Mouse (Mus musculus): Measurements from ENCODE around the gene Zfhx3. TPM values are rescaled to one million over a fixed set of nuclear protein-coding genes. Genes with fewer than 3 reads are reported as not detected.

The Zfhx3 gene
- polyA plus RNA-seq, 2 experiments from 2014 or later = 0.58 TPM; not detected in 1

DNA sequence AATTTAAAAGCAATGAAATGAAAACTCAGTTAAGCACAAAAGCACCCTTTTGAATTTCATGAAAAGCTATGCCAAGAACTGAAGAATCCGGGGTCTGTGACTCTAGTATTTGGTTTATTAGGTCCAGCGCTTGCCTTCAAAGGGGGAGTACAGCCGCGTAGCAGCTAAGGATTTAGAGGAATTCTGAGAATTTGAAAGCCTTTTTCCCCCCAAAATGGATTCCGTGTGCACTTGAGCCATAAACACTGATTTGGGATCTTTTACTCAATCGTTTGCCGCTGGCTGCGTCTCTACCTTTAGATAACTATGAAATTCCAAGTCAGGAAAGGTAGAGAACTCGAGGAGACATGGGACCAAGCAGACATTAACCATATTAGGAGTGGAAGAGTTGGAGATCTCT, 300.8 kb downstream of the Zfhx3 start:
- no peak for ATAC-seq

DNA sequence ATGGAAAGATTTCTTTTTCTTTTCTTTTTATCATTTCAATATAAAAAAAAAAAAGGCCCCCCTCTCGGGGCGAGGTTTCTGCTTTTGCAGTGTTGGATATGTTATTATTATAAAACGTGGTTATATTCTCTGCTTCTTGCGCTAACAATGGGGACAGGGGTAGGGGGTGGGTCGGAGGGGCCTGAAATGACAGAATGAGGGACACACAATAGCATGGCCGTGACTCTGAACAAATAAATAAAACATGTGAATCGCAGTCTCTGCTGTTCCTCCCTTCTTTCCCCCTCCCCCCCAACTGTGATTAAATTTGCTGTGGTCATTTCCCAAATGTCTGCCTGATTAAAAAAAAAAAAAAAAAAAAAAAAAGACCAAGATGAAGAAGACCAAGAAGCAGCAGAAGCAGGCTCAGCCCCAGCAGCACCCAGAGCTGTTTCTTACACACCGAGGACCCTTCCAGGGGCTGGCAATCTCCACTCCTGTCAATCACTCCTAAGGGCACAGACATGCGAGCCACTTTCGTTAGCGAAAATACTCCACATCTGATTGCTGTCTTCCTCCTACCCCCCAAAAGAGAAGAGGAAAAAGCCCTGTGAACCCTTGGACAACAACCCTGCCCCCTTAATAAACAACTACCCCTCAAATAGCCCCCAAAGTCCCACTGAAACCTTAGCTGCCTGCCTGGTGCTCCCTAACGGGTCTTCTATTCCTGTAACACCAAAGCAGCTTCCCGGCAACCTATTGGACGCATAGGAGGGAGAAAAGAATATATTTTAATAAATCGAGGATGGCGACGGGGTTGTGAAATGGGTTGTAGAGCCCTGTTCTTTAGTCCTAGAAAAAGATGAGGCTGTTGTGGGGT, 302.4 kb downstream of the Zfhx3 start:
- no peak for ATAC-seq

DNA sequence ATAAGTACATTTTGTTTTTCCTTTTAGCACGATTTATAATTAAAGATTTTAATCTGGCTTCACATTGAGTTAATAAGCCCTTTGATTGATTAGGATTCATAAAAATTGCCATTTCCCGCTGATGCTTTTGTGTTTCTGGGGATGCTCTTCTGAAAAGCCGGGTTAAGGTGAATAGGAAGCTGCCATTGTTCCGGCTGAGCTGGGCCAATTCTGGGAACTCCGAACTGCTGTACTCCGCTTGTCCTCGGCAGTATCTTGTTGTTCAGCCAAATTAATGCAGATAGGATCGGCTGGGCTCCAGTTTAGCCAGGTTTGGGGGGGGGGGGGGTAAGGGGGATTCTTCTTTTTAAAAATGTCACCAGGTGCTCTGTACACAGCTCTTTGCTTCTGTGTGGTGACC, 303.1 kb downstream of the Zfhx3 start:
- ATAC-seq = no peak

DNA sequence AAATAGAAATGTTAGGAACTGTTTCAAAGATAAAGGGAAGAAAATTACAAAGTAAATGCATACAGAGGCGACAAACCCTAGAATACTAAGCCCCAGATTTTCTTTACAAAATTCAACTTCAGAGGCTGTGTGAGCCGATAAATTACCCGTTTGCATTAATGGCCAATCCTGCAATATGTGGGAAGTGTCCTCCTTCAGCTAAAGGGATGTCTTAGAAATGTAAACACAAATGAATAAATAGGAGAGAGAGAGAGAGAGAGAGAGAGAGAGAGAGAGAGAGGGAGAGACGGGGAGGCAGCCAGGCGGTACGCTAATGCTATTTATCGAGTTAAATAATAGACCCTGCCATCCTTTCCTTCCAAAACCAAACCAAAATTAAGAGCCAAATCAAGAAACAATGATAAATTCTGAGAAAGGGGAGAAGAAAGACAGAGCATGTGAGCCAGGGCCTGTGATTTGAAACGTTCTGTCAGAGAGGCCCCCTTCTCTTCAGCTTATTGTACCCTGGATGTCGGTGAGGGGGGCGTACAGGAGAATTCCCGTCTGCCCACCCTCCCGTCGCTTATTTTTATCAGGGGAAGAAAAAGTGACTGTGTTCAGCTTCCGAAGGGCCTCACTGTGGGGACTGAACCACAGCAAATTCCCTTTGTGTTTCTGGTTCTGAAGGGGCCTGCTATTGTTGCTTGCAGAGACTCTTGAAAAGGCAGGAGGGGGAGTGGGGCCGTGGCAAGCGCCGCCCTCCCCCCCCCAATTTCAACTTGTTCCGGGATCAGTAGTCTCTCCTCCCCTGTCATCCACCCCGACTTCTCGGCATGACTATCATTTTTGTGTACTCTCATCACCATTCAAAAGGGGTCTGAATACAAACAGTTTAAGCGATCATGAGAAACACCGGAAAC, 303.8 kb downstream of the Zfhx3 start:
- ATAC-seq = no peak

DNA sequence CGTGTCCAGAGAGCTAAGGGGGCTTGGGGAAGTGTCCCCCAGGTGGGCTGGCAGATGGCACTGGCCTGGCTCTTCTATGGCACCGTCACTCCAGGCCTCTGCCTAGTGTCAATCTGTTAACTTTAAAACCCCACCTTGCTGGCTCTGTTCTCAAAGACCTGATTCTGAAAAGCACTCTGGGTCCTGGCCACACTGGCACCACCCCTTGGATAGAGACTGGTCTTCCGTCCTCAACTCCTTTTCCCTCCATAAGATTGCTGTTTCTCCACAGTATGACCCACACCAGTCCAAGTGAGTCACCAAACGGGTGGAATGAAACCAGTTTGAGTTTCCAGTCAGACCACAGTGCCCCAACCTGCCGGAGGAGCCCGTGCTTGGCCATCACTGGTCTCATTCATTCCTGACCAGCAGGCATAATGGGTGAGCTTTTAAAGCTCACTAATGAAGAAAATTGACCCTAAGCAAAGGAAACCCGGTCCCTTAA, 304.5 kb downstream of the Zfhx3 start:
- no peak for ATAC-seq

DNA sequence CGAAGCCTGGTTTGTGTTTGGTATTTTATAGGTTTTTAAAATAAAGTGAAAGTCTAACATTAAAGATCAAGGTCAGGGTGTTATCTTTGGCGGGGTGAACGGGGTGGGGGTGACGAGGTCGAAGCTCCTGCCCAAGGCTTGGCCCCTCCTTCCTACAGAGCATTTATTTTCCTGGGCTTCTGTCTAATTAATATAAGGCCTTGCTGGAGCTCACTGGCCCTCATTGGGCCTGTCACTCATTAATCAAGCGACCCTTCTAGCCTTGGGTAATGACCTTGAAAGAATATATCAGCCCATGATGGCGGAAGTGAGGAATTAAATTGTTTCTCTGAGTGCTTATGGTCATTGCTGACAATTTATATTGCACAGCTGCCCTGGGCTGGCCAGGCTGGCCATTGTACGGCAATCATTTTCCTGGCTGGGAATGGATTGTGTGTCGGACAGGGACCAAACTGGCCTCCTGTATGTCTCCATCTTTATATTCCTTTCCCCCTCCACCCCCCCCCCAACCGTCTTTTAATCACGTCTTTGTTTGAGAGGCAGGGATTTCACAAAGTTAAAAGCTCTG, 322.2 kb downstream of the Zfhx3 start:
- no peak for ATAC-seq

DNA sequence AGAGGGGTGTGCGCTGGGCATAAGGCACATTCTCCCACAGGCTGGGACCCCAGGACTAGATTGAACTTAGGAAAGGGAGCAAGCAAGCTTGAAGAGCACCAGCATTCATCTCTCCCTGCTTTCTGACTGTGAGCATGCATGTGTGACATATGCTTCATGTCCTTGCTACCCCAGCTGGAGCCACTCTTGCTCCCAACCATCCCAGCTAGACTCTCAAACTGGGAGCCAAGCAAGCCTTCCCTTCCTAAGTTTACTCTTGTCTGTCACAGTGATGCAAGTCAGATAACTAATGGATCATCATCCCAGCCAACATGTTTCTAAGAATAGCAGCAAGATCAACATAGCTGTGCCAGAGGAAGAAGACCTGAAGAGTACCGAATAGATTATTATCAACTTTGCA, 335.5 kb downstream of the Zfhx3 start:
- no peak for ATAC-seq

DNA sequence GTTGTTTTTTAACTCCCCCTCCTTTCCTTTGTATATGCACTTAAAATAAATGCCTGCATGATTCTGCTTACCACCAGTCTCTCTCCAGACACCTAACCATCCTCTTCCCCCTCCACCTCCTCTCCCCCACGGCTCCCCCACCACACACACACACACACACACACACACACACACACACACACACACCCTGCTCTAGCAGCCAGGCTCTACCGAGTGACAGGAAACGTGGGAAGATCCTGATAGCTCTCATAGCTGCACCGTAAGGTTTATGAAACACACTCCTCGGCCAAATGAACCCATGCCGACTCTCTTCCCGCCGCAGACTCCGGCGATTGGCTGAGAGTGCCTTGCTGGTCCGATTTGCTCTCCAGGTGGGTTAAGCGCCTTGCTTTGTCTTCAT, 339.5 kb downstream of the Zfhx3 start:
- ATAC-seq = no peak

DNA sequence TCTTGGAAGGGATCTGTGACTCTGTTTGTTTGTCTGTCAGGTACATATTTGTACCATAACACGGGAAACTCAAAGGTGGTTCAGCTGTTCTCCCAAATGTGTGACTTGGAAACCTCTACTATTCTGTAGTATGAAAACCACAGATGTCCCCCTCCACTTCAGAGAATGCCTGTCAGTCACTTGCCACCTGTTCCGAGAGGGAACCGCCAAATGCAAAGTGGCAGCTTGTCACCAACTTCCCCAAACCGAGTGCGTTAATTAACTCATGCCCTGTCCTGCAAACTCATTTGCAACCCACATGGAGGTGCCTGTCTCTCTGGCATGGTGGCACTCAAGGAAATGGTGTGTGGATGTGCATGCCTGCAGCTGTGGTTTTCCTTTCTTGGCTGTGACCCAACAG, 343.7 kb downstream of the Zfhx3 start:
- no peak for ATAC-seq

DNA sequence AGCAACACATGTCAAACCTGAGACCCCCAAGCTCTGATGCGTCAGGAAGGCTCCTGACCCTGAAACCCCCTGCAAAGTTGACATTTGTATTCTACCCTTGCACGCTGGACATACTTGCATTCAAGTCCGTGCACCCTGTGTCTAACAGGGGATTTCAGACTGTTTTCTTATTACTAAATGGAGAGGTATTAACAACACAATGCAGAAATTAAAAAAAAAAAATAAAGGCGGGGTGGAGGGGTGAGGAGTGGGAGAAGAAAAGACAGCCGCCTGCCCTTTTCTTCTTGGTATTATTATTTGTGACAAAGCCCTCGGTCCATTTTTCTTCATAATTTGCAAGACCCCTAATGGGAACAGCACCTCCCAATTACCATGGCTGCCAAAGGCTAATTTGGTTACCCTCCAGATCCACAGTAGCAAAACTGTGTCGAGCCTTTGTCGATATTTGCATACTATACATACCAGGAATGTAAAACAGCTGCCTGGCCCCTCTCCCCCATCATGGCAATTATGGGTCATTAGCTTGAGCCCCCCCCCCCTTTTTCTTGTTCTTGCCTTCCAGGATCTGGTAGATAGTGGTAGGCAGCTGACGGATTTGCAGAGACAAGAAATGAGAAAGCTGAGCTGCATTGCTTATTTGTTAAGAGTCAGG, 358.6 kb downstream of the Zfhx3 start:
- no peak for ATAC-seq

DNA sequence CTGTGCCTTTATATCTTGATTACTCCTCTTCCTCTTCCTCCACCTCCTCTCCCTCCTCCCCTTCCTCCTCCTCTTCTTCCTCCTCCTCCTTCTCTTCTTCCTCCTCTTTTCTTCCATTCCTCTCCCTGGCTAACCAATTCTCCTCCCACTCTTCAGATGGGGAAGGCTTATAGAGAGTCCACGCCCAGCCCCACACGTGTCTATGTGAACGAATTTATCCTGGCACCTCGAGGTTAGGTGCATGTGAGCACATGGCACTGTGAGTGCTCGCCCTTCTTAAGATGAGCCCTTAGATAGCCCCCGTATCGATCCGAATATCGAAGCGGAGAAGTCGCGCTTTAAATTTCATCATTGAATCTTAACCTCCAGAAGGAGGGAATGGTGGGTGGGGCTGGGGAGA, 359.2 kb downstream of the Zfhx3 start:
- no peak for ATAC-seq

DNA sequence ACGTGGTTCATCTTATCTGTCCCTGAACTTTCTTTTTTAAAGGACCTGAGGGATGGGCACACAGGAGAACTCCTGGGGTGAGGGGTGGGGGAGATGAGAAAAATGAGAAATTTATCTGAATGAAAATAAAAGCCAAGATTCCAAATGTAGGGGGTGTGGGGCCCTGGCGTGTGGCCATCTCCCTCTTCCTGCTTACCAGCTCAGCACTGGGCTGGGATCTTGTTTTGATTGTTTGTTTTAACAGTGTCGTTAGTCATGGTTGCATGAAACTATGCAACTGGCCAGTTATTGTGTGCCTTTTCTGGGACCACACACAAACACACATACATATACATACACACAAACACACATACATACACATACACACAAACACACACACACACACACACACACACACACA, 362.9 kb downstream of the Zfhx3 start:
- ATAC-seq = no peak

DNA sequence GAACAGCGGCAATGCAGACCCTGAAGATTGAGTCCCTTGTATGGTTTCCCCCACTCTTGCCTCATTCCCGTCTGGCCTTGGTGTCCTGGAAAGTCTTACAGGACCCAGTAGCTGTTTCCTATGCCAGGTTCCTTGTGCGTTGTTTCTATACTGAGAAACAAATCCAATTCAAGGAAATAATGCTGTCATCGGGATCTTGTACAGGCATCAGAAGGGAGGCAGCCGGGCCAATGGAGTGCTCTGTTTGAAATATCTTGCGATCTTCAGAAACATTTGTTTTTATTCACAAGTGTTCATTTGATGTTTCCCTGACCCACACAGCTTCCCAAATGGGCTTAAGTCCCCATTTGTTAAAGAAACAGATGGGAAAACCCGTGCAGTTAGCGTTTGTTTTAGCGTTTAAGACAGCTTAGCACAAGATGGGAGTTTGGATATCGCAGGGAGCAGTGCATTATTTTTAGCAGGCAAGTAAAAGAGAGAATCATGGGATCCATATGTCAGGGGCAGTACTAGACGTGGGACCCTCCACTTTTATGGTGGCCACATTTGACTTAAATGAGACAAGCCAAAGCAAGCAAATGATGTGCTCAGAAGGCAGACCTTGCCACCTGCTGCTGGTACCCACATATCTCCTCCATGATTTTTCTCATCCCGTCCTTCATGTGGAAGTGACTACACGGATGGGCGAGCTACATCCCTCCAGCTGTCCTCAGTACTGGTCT, 367.2 kb downstream of the Zfhx3 start:
- no peak for ATAC-seq

DNA sequence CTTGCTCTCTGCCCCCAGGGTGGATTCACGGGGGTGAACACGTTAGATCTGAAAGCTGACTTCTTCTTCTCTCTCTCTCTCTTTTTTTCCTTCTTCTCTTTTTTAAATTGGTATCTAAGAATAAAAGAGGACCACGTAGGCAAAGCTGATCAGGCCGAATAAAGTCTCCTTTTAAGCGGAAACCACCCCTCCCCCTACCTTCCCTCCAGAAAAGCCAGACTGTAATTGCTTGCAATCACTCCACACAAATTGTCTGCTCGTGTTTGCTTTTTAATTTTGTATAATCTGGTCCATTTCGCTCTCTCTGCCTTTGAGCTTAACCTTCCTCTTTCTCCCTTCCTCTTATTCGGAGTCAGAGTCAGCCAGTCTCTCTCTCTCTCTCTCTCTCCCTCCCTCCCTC, 372.6 kb downstream of the Zfhx3 start:
- ATAC-seq = no peak

DNA sequence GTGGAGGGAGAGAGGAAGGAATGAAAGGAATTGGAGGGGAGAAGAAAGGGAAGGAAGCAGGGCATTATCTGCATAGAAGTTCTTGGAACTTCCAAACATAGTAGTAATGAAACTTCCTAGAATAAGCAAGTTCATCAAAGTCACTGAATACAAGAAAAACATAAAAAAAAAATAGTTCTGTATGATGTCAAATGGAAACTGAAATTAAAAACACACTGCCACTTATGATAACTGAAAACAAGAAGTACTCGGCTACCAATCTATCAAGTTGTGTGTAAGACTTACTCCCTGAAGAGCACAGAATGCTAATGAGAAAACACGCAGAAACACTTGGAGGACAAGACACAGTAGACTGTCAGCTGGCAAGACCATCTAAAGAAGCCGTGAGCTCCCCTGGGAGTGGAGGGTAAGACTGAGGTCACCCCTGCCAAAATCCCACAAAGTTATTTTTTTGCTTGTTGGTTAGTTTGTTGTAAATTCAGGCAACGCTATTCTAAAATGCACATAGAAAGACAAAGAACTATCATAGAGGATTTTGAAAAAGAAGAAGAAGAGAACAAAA, 375.2 kb downstream of the Zfhx3 start:
- no peak for ATAC-seq

DNA sequence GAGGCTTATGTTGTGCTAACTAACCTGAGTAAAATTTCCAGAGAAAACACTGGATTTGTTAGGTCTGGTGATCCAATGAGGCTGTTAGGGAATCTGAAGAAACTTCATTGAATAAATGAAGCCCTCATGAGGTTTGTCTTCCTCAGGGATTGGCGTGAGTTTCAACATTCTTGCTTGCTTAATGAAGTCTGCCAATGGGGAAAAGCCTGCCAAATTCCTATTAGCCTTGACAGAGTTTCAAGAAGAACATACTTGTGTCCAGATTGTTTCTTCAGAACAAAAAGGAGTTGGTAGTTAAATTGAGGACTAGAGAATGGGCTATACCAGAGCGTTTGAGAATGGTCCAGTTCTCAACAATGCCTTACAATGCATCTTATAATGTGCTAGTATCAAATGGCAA, 385.3 kb downstream of the Zfhx3 start:
- ATAC-seq = no peak

DNA sequence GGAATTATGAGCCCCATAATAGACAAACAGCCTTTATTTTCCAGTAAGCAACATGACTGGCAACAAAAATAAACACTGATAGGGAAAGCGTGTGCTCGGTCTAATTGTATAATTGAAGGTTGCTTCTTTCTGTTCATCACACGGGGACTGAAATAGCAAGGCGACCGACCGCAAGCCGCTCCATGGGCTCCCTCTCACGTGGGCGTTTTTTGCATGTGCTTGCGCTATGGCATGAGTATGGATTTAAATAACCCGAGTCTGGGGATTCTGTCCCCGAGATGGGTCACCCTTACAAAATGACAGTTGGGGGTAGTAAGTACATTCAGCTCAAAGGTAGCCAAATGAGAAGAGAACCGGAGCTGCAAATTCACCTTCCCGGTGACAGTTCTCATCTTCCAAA, 405.9 kb downstream of the Zfhx3 start:
- no peak for ATAC-seq

DNA sequence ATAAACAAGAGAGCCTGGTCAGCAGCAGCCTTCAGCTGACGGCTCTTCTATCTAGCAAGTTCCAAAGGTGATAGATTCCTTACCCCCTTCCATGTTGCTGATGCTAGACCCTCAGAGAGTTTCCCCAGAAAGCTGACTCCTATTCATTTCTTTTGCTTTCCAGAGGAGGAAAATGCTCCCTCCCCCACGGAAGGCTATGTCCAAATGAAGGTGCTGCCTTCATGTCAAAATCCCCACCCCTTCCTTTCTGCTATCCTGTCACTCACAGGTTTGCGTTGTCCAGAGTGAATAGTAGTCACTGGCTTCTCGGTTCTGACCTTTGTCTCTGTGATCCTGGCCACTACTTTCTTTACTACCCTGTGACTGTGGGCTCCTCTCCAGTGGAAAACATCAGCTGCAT, 406.3 kb downstream of the Zfhx3 start:
- ATAC-seq = no peak

DNA sequence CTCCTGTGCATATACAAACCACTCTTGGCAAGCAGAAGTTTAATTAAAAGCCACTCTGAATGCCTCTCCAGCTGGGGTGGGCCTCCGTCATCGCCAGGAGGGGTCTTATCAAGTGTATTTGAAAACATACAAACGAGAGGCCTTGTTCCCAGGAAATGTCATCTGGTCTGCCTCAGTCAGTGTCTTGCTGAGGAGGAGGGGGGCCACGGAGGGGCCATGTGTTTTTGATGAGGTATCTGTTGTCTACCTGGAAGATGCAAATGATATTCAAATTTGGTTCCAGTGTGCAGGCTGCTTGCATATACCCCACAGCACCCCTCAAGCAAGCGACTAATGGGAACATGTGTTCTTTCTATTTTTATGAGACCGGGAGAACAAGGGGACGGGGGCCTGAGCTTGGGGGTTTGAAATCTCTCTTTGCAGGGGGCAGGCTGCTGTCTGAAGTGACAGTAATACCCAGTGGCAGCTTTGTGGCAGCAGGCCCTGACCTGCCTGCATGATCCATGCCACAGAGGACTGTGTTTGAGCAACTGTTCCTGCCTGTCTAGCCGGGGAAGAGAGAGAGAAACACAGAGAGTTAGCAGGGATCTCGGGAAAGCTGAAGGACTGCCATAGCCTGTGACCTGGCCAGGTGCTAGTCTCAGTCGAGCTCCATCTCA, 412.8 kb downstream of the Zfhx3 start:
- no peak for ATAC-seq

DNA sequence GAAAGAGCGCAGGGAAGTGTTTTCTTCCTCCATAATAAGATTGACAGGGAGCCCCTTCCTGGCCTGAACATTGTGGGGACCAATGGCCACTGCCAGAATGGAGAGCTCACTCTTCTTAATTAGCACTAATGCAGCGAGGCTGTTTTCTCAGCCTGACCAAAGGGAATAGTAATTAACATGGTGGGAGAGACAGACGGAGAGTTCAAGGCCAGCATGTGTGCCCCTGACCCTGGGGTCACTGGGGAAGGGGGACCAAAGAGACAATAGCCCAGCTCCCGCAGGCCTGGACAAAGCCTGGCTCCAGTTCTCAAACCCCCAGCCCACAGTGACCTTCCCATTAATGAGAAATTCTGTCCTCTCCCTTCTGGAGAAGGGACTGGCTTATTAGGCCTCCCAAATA, 419.0 kb downstream of the Zfhx3 start:
- no peak for ATAC-seq

DNA sequence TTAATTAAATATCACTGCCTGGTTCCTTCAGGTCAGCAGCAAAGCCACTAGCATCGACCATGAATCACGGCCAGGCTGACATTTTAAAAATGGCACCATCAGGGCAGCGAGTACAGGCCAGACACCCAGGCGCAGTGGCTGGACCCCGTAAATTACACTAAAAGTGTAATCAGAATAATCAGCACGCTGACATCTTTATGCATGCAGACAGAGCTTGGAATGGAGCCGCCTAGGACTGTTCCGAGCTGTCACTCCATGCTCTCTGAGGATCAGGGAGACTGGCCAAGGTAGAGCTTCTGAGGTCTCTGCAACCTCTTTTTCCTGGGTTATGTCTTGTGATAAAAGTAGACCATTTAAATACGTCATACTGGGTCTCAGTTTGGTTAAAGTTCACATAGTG, 420.0 kb downstream of the Zfhx3 start:
- ATAC-seq = no peak

Measured in activated CD4-positive, CD25-positive, alpha-beta regulatory T cell, adult 4 months (primary cell).